Mouse (Mus musculus) intestine, postnatal 0 days (tissue): Measurements from ENCODE around the gene Nufip2. TPM values are rescaled to one million over a fixed set of nuclear protein-coding genes. Genes with fewer than 3 reads are reported as not detected.

Source experiments
- ATAC-seq: fragments of 200-750 bp; cut with Nextera tagmentation; 2 replicates; pipeline ENCODE4 v1.8.0; 2017; ENCODE audit warnings: mild to moderate bottlenecking, moderate TSS enrichment, moderate library complexity
- H3K27ac ChIP-seq: fragments of 300-500 bp; sonication (generic); 2 replicates; pipeline ENCODE4 v1.5.1; 2014; ENCODE audit warnings: mild to moderate bottlenecking, low read depth, low read length, moderate library complexity
- H3K27me3 ChIP-seq: fragments of 300-500 bp; sonication (generic); replicated peaks from 2 replicates; pipeline ENCODE4 v1.6.1; 2014; ENCODE audit warnings: low read length, mixed read lengths; ENCODE audit not compliant: control insufficient read depth, insufficient read depth
- H3K36me3 ChIP-seq: fragments of 300-500 bp; sonication (generic); 2 replicates; pipeline ENCODE4 v1.6.1; 2014; ENCODE audit warnings: mild to moderate bottlenecking, moderate library complexity; ENCODE audit not compliant: control insufficient read depth, insufficient read depth
- H3K4me1 ChIP-seq: fragments of 300-500 bp; sonication (generic); replicated peaks from 2 replicates; pipeline ENCODE4 v1.6.1; 2014; ENCODE audit warnings: antibody characterized with exemption, low read length, mixed read lengths; ENCODE audit not compliant: control insufficient read depth, insufficient read depth
- H3K4me2 ChIP-seq: fragments of 300-500 bp; sonication (generic); replicated peaks from 2 replicates; pipeline ENCODE4 v1.6.1; 2014; ENCODE audit warnings: low read depth, mild to moderate bottlenecking, moderate library complexity
- H3K4me3 ChIP-seq: fragments of 300-500 bp; sonication (generic); 2 replicates; pipeline ENCODE4 v1.5.1; 2014; ENCODE audit warnings: low read depth, low read length
- H3K9ac ChIP-seq: fragments of 300-500 bp; sonication (generic); 2 replicates; pipeline ENCODE4 v1.6.1; 2014; ENCODE audit warnings: mild to moderate bottlenecking, low read depth, low read length
- H3K9me3 ChIP-seq: fragments of 300-500 bp; sonication (generic); 2 replicates; pipeline ENCODE4 v1.6.1; 2016; ENCODE audit warnings: mixed run types; ENCODE audit not compliant: control insufficient read depth
- CTCF ChIP-seq: sonication (generic); IDR thresholded peaks from 2 replicates; pipeline ENCODE4 v1.5.1; 2016; ENCODE audit warnings: low read depth, mild to moderate bottlenecking, control low read depth, antibody characterized with exemption, moderate library complexity
- WGBS: fragments of 180-500 bp; shearing (Covaris S2); extraction: QIAGEN DNeasy Blood & Tissue Kit; methylation state at CpG from one replicate; pipeline ENCODE4 v1.1.7; 2014; 5-methylcytosine and 5-hydroxymethylcytosine counted together
- polyA plus RNA-seq: library from polyadenylated mRNA; unstranded; fragments of >200 nt; fragmentation: Nextera tagmentation; extraction: Ambion mirVana; gene quantifications from 2 replicates; pipeline ENCODE4 v1.2.1, GENCODE M21; 2015

Gene Nufip2
- polyA plus RNA-seq, 1 experiment from 2014 or later = 4.6 TPM

GRCm38 (mm10) chr11:77771879-77772713, 86.1 kb downstream of the Nufip2 start:
- Histone ChIP-seq H3K27me3 (no peaks in the 10 kb centered on the region), H3K9ac (no peak overlapping the region), H3K4me2 (peak overlapping the region; percentile 40), H3K4me3 (no peak overlapping the region), H3K9me3 (no peaks in the 10 kb centered on the region), H3K36me3 (no peaks in the 10 kb centered on the region; the same call in 1 of the 2 replicates), H3K27ac (peak overlapping the region; percentile 92), H3K4me1 (0 out of 2 replicates have a peak, but pooled peaks cover 7% of the 10 kb centered on the region)
- TF ChIP-seq CTCF = no peak
- 28% methylated on average over 8 of the region's 8 CpGs for WGBS
- peak; percentile 93 for ATAC-seq

GRCm38 (mm10) chr11:77775701-77776400, 89.9 kb downstream of the Nufip2 start:
- WGBS = 61% methylated on average over 9 of the region's 9 CpGs
- Histone ChIP-seq H3K4me1 (0 out of 2 replicates have a peak, but pooled peaks cover 7% of the 10 kb centered on the region), H3K4me3 (no peak overlapping the region), H3K36me3 (peaks cover 22% of the 10 kb centered on the region), H3K27me3 (no peaks in the 10 kb centered on the region), H3K27ac (no peak overlapping the region), H3K9ac (no peak overlapping the region), H3K9me3 (no peaks in the 10 kb centered on the region), H3K4me2 (no peak overlapping the region)
- ATAC-seq = no peak
- TF ChIP-seq CTCF = no peak

- Histone ChIP-seq H3K27ac (no peak overlapping the region), H3K4me3 (no peak overlapping the region), H3K36me3 (peaks cover 26% of the 10 kb centered on the region), H3K27me3 (no peaks in the 10 kb centered on the region), H3K4me1 (0 out of 2 replicates have a peak, but pooled peaks cover 3% of the 10 kb centered on the region), H3K4me2 (no peak overlapping the region), H3K9me3 (no peaks in the 10 kb centered on the region), H3K9ac (no peak overlapping the region)
- ATAC-seq = no peak
- no peak for TF ChIP-seq CTCF
- 93% methylated on average over 17 of the region's 17 CpGs for WGBS
Measured at GRCm38 (mm10) chr11:77777436-77777835, 91.5 kb downstream of the Nufip2 start.

GRCm38 (mm10) chr11:77777937-77778336, 92.0 kb downstream of the Nufip2 start:
- Histone ChIP-seq H3K9me3 (no peaks in the 10 kb centered on the region), H3K27me3 (no peaks in the 10 kb centered on the region), H3K9ac (no peak overlapping the region), H3K4me3 (no peak overlapping the region), H3K36me3 (peaks cover 26% of the 10 kb centered on the region), H3K4me1 (0 out of 2 replicates have a peak, but pooled peaks cover 5% of the 10 kb centered on the region), H3K4me2 (no peak overlapping the region), H3K27ac (no peak overlapping the region)
- 90% methylated on average over 17 of the region's 17 CpGs for WGBS
- ATAC-seq = no peak
- TF ChIP-seq CTCF = no peak

GRCm38 (mm10) chr11:77779240-77779639, 93.3 kb downstream of the Nufip2 start:
- no peaks in the 10 kb centered on the region for H3K9me3 ChIP-seq
- H3K27me3 ChIP-seq = no peaks in the 10 kb centered on the region
- H3K9ac ChIP-seq = no peak overlapping the region
- H3K4me2 ChIP-seq = no peak overlapping the region
- H3K36me3 ChIP-seq = peaks cover 26% of the 10 kb centered on the region
- H3K27ac ChIP-seq = no peak overlapping the region
- peaks cover 13% of the 10 kb centered on the region for H3K4me1 ChIP-seq
- no peak overlapping the region for H3K4me3 ChIP-seq
- WGBS = 72% methylated on average over 1 of the region's 1 CpGs
- ATAC-seq = no peak
- no peak for TF ChIP-seq CTCF

- 67% methylated on average over 7 of the region's 7 CpGs for WGBS
- Histone ChIP-seq H3K4me2 (no peak overlapping the region), H3K4me3 (no peak overlapping the region), H3K9me3 (no peaks in the 10 kb centered on the region), H3K36me3 (peaks cover 26% of the 10 kb centered on the region), H3K9ac (no peak overlapping the region; the same call in 1 of the 2 replicates), H3K27me3 (no peaks in the 10 kb centered on the region), H3K27ac (no peak overlapping the region), H3K4me1 (peaks cover 28% of the 10 kb centered on the region)
- no peak for ATAC-seq
- TF ChIP-seq CTCF = no peak
Measured at GRCm38 (mm10) chr11:77781088-77781487, 95.1 kb downstream of the Nufip2 start.
